Mouse (Mus musculus): ENCODE results near the gene Nipsnap3b.

The Nipsnap3b gene

GRCm38 (mm10) chr4:53011732-53012361 is at the start of gene Nipsnap3b:
Nipsnap3b (plus strand) TSS chr4:53011880.
- peak; percentile 98 for DNase-seq (ENCODE audit: low spot score)

- no peak for DNase-seq (ENCODE audit: low spot score)
Observed at GRCm38 (mm10) chr4:52964247-52964646, 47.4 kb upstream of the Nipsnap3b start, which contains the start of gene Olfr270. Olfr270 (plus strand) TSS chr4:52964547.

- DNase-seq (ENCODE audit: low spot score) = peak; percentile 47
Observed at GRCm38 (mm10) chr4:52985216-52985615, 26.5 kb upstream of the Nipsnap3b start.

GRCm38 (mm10) chr4:52986266-52986665 is 25.4 kb upstream of the Nipsnap3b start:
- DNase-seq (ENCODE audit: low spot score) = no peak

- DNase-seq (ENCODE audit: low spot score) = peak; percentile 21
Observed at GRCm38 (mm10) chr4:52989248-52989647, 22.4 kb upstream of the Nipsnap3b start, which contains the start of gene Nipsnap3a. Nipsnap3a (plus strand) TSS chr4:52989272.

GRCm38 (mm10) chr4:52999449-52999848 is 12.2 kb upstream of the Nipsnap3b start:
- DNase-seq (ENCODE audit: low spot score) = no peak

- DNase-seq (ENCODE audit: low spot score) = no peak
Observed at GRCm38 (mm10) chr4:53000154-53000553, 11.5 kb upstream of the Nipsnap3b start.

- DNase-seq (ENCODE audit: low spot score) = peak; percentile 18
Observed at GRCm38 (mm10) chr4:53009183-53009582, 2.5 kb upstream of the Nipsnap3b start.

GRCm38 (mm10) chr4:53009871-53010270 is 1.8 kb upstream of the Nipsnap3b start:
- no peak for DNase-seq (ENCODE audit: low spot score)

GRCm38 (mm10) chr4:53014421-53014820 is 2.7 kb downstream of the Nipsnap3b start:
- DNase-seq (ENCODE audit: low spot score) = no peak

GRCm38 (mm10) chr4:53015024-53015423 is 3.3 kb downstream of the Nipsnap3b start:
- DNase-seq (ENCODE audit: low spot score) = no peak

GRCm38 (mm10) chr4:53018392-53018791 is 6.7 kb downstream of the Nipsnap3b start:
- no peak for DNase-seq (ENCODE audit: low spot score)

- DNase-seq (ENCODE audit: low spot score) = no peak
Observed at GRCm38 (mm10) chr4:53023189-53023925, 11.7 kb downstream of the Nipsnap3b start.

GRCm38 (mm10) chr4:53024397-53024796 is 12.7 kb downstream of the Nipsnap3b start:
- no peak for DNase-seq (ENCODE audit: low spot score)

- DNase-seq (ENCODE audit: low spot score) = no peak
Observed at GRCm38 (mm10) chr4:53027811-53028210, 16.1 kb downstream of the Nipsnap3b start.

GRCm38 (mm10) chr4:53030326-53030948 is 18.8 kb downstream of the Nipsnap3b start:
- peak; percentile 77 for DNase-seq (ENCODE audit: low spot score)

GRCm38 (mm10) chr4:53043819-53044218 is 32.1 kb downstream of the Nipsnap3b start:
- no peak for DNase-seq (ENCODE audit: low spot score)

GRCm38 (mm10) chr4:53045807-53046206 is 34.1 kb downstream of the Nipsnap3b start:
- no peak for DNase-seq (ENCODE audit: low spot score)

GRCm38 (mm10) chr4:53046238-53047022 is 34.8 kb downstream of the Nipsnap3b start:
- peak; percentile 10 for DNase-seq (ENCODE audit: low spot score)

GRCm38 (mm10) chr4:53062301-53063008 is 50.8 kb downstream of the Nipsnap3b start:
- DNase-seq (ENCODE audit: low spot score) = no peak

Data from embryo, embryonic 10 days (tissue).